Mouse (Mus musculus) CH12.LX (cell line): Measurements from ENCODE around the gene Clba1.

Experiments used
- CTCF ChIP-seq, 2 experiments: IDR thresholded peaks in 1 of 2; conservative IDR thresholded peaks in 1 of 2; 2 replicates each; pipeline ENCODE4 v1.5.1; 2011 to 2012; ENCODE audit warnings: low read depth in 2 of 2, low read length in 2 of 2, improper control_type of control experiment in 1 of 2, inconsistent platforms in 1 of 2, mild to moderate bottlenecking in 1 of 2, moderate library complexity in 1 of 2
- EP300 ChIP-seq: IDR thresholded peaks from 2 replicates; pipeline ENCODE4 v1.6.1; 2011; ENCODE audit warnings: low read length, improper control_type of control experiment
- HCFC1 ChIP-seq: IDR thresholded peaks from 2 replicates; pipeline ENCODE4 v1.6.1; 2012; ENCODE audit warnings: low read depth, mild to moderate bottlenecking, inconsistent platforms, low read length, improper control_type of control experiment
- POLR2A ChIP-seq: IDR thresholded peaks from 2 replicates; pipeline ENCODE4 v1.6.1; 2011; ENCODE audit warnings: low read depth, mild to moderate bottlenecking, improper control_type of control experiment, low read length

DNA sequence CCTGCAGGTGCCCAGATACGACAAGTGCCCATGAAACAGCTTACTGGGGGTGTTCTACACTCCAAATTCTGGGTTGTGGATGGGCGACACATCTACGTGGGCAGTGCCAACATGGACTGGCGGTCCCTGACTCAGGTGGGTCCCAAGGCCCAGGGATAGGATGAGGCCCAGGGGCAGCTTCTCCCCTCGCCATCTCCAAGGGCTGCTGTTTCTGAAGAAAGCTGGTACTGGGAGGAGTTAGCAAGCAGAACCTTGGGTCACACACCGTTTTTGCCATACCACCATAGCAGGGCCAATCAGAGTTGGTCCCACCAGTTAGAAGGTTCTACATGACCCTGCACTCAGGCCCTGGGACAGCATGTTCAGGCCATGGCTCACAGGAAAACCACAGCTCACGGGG is 43.7 kb upstream of the Clba1 start:
- TF ChIP-seq CTCF (conservative IDR thresholded peaks at IDR 0.05 in 1 of 2, IDR thresholded peaks at IDR 0.05 in 1 of 2; ENCODE audit: low read depth in 2 of 2, low read length in 2 of 2), result no peak
- TF ChIP-seq POLR2A, result no peak
- no peak for TF ChIP-seq HCFC1
- no peak for TF ChIP-seq EP300
